Mouse (Mus musculus) lung, postnatal 25 days (tissue): ENCODE measurements around the gene Bcat1.

Experiments
- DNase-seq: peaks from one replicate; pipeline ENCODE4 v3.0.0; 2022; ENCODE audit warnings: low spot score

The Bcat1 gene

GRCm38 (mm10) chr6:145056102-145056501, 19.9 kb downstream of the Bcat1 start:
- DNase-seq = no peak

- DNase-seq = no peak
Measured at GRCm38 (mm10) chr6:145055277-145055858, 20.6 kb downstream of the Bcat1 start.

- DNase-seq = no peak
Measured at GRCm38 (mm10) chr6:145052669-145053068, 23.3 kb downstream of the Bcat1 start.

- no peak for DNase-seq
Measured at GRCm38 (mm10) chr6:145050899-145051298, 25.1 kb downstream of the Bcat1 start.

GRCm38 (mm10) chr6:145048131-145048997, 27.6 kb downstream of the Bcat1 start:
- DNase-seq = no peak

GRCm38 (mm10) chr6:145047445-145047857, 28.5 kb downstream of the Bcat1 start:
- no peak for DNase-seq

- DNase-seq = no peak
Measured at GRCm38 (mm10) chr6:145046266-145046890, 29.6 kb downstream of the Bcat1 start.

- DNase-seq = no peak
Measured at GRCm38 (mm10) chr6:145044916-145045574, 30.9 kb downstream of the Bcat1 start.

GRCm38 (mm10) chr6:145040732-145041131, 35.3 kb downstream of the Bcat1 start:
- no peak for DNase-seq

GRCm38 (mm10) chr6:145037626-145038025, 38.4 kb downstream of the Bcat1 start:
- no peak for DNase-seq

GRCm38 (mm10) chr6:145035412-145035811, 40.6 kb downstream of the Bcat1 start:
- no peak for DNase-seq

GRCm38 (mm10) chr6:145030587-145030986, 45.4 kb downstream of the Bcat1 start:
- no peak for DNase-seq

- DNase-seq = no peak
Measured at GRCm38 (mm10) chr6:145023990-145024389, 52.0 kb downstream of the Bcat1 start.

- no peak for DNase-seq
Measured at GRCm38 (mm10) chr6:145022966-145023725, 52.8 kb downstream of the Bcat1 start.

GRCm38 (mm10) chr6:145022349-145022748, 53.6 kb downstream of the Bcat1 start:
- no peak for DNase-seq

GRCm38 (mm10) chr6:145020553-145020952, 55.4 kb downstream of the Bcat1 start:
- DNase-seq = no peak

GRCm38 (mm10) chr6:145018295-145018694, 57.7 kb downstream of the Bcat1 start:
- DNase-seq = no peak

- DNase-seq = no peak
Measured at GRCm38 (mm10) chr6:145017508-145017907, 58.5 kb downstream of the Bcat1 start.

GRCm38 (mm10) chr6:145016639-145017038, 59.3 kb downstream of the Bcat1 start:
- no peak for DNase-seq

GRCm38 (mm10) chr6:145014944-145015343, 61.0 kb downstream of the Bcat1 start:
- no peak for DNase-seq

- no peak for DNase-seq
Measured at GRCm38 (mm10) chr6:145012699-145013098, 63.3 kb downstream of the Bcat1 start.

GRCm38 (mm10) chr6:145011141-145011540, 64.8 kb downstream of the Bcat1 start:
- DNase-seq = no peak
